Mouse (Mus musculus): ENCODE results near the gene Pdcl2. TPM values are rescaled to one million over a fixed set of nuclear protein-coding genes. Genes with fewer than 3 reads are reported as not detected.

The Pdcl2 gene
- polyA plus RNA-seq, 1 experiment from 2014 or later = not detected

- peak; percentile 60 for DNase-seq (ENCODE audit: low spot score)
These were observed 27.1 kb downstream of the Pdcl2 start for GRCm38 (mm10) chr5:76303745-76304451.

- DNase-seq (ENCODE audit: low spot score) = no peak
These were observed 27.6 kb downstream of the Pdcl2 start for GRCm38 (mm10) chr5:76303379-76303744.

DNA sequence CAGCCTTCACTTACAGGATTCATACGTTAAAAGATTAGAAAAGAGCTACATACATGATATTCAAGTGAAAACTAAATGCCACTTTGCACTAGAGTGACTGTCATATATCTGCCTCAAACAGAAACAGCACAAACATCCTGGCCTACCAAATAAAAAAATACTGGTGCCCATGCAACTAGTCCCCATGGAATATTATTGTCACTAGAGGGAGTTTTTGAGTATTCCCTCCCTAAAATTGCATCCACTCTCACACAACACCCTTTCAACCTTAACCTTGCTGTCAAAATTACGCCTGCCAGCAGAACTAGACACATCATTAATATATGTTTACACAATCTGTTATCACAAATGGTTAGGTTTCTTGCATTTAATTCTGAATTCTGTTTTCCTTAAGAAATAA is 28.9 kb downstream of the Pdcl2 start:
- DNase-seq (ENCODE audit: low spot score) = no peak

DNA sequence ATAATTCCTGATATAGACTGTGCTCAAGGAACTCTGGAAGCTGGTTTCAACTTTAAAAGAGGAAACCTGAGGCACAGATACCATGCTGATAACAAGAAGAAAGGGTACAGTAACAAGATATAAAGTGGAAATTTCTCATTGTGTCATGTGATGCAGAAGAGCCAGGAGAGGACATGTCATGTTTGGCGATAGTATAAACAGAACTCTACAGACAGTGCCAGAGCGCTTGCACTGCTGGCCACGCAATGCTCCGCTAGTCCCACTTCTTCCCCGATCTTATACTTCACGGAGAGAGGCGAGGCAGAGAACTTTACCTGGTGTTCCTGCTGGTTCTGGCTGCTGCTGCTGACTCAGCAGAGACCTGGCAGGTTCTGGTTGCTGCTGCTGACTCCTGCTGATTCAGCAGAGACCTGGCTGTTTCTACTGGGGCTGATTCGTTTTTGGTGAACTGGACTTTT is 41.7 kb downstream of the Pdcl2 start:
- no peak for DNase-seq (ENCODE audit: low spot score)

DNA sequence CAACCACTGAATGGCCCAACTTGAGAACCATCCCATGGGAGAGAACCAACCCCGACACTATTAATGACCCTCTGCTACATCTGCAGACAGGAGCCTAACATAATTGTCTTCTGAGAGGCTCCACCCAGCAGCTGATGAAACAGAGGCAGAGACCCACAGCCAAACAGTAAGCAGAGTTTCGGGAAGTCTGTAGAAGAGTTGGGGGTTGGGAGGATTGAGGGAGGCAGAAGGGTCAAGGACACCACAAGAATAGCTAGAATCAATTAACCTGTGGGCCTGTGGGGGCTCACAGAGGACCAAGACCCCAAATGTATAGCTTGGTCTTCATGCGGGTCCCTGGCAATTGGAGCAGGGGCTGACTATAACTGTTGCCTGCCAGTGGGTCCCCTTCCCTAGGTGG is 42.7 kb downstream of the Pdcl2 start:
- DNase-seq (ENCODE audit: low spot score) = no peak

- no peak for DNase-seq (ENCODE audit: low spot score)
These were observed 43.9 kb downstream of the Pdcl2 start for GRCm38 (mm10) chr5:76287062-76287461.

DNA sequence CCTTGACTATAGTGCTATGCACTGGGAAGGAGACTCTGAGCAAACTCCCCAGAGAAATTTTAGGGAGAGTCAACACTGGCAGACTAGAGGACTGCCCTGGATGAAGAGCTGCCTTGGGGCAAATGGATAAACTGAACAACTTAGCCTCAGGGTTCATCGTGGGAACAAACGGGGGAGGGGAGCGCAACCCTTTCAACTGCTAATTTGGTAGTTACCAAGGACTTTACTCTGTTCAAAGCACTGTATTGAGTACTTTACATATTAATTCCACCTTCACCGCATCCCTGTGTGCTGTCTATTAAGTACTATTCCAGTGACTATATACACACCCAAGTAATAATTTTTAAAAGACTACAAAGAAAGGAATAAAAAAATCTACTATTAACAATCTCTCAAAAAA is 45.3 kb downstream of the Pdcl2 start:
- DNase-seq (ENCODE audit: low spot score) = no peak

- no peak for DNase-seq (ENCODE audit: low spot score)
These were observed 47.1 kb downstream of the Pdcl2 start for GRCm38 (mm10) chr5:76283890-76284289.

- no peak for DNase-seq (ENCODE audit: low spot score)
These were observed 56.0 kb downstream of the Pdcl2 start for GRCm38 (mm10) chr5:76274977-76275376.

Other genes starting within 250 kb of the Pdcl2 start
- gene Srd5a3, start 190.9 kb downstream of the Pdcl2 start, polyA plus RNA-seq (2015; fragmentation: Nextera tagmentation; extraction: Ambion mirVana) = 35.1 and 38.0 TPM in 2 replicates
- gene Tmem165, start 147.3 kb downstream of the Pdcl2 start, polyA plus RNA-seq (2015; fragmentation: Nextera tagmentation; extraction: Ambion mirVana) = 59.3 and 73.1 TPM in 2 replicates
- 3.7 and 5.6 TPM in 2 replicates for gene Clock, start 26.4 kb downstream of the Pdcl2 start, polyA plus RNA-seq (2015; fragmentation: Nextera tagmentation; extraction: Ambion mirVana)
- 0.15 TPM in 1 of 2 replicates, not detected in the other for gene Nmu, start 32.6 kb upstream of the Pdcl2 start, polyA plus RNA-seq (2015; fragmentation: Nextera tagmentation; extraction: Ambion mirVana)
- not detected in 2 replicates for gene Gm7271, start 152.9 kb upstream of the Pdcl2 start, polyA plus RNA-seq (2015; fragmentation: Nextera tagmentation; extraction: Ambion mirVana)
- gene Exoc1, start 198.2 kb upstream of the Pdcl2 start, polyA plus RNA-seq (2015; fragmentation: Nextera tagmentation; extraction: Ambion mirVana) = 21.6 and 28.6 TPM in 2 replicates